Mouse (Mus musculus) cerebellum, adult 2 months (tissue): Measurements from ENCODE around the gene Nckap5. TPM values are rescaled to one million over a fixed set of nuclear protein-coding genes. Genes with fewer than 3 reads are reported as not detected.

ENCODE experiments used
- DNase-seq, 2 experiments: peaks; one replicate each; pipeline ENCODE4 v3.0.0; 2021
- H3K27ac ChIP-seq: fragments of 200-500 bp; 2 replicates; pipeline ENCODE4 v1.5.1; 2012; ENCODE audit warnings: low read length, control low read depth, inconsistent platforms; ENCODE audit not compliant: insufficient read depth
- H3K27me3 ChIP-seq: fragments of 200-500 bp; 2 replicates; pipeline ENCODE4 v1.6.1; 2012; ENCODE audit warnings: inconsistent platforms, mild to moderate bottlenecking, low read length, moderate library complexity; ENCODE audit not compliant: control insufficient read depth, insufficient read depth
- H3K4me1 ChIP-seq: fragments of 200-500 bp; 2 replicates; pipeline ENCODE4 v1.6.1; 2011; ENCODE audit warnings: low read length; ENCODE audit not compliant: control insufficient read depth, insufficient read depth
- H3K4me3 ChIP-seq: fragments of 200-500 bp; replicated peaks from 2 replicates; pipeline ENCODE3; 2011; ENCODE audit warnings: mild to moderate bottlenecking, low read depth, low read length, control low read depth; ENCODE audit not compliant: insufficient read depth
- CTCF ChIP-seq: fragments of 200-500 bp; IDR thresholded peaks from 2 replicates; pipeline ENCODE4 v1.5.1; 2011; ENCODE audit warnings: low read depth, mild to moderate bottlenecking, control low read depth, low read length, moderate library complexity, borderline replicate concordance; ENCODE audit not compliant: insufficient read depth
- POLR2A ChIP-seq: fragments of 200-500 bp; IDR thresholded peaks from 2 replicates; pipeline ENCODE4 v1.6.1; 2011; ENCODE audit warnings: low read length, control low read depth, borderline replicate concordance; ENCODE audit not compliant: insufficient read depth
- WGBS: fragments of 180-500 bp; shearing (Covaris S2); methylation state at CpG from one replicate; pipeline ENCODE4 v1.1.7; 2018; 5-methylcytosine and 5-hydroxymethylcytosine counted together
- polyA plus RNA-seq: library from polyadenylated mRNA; depleted of rRNA; stranded (reverse); fragments of >200 nt; gene quantifications from 2 replicates; pipeline ENCODE4 v1.2.3, GENCODE M21; 2012

The Nckap5 gene
- polyA plus RNA-seq, 1 experiment = 2.1 TPM

DNA sequence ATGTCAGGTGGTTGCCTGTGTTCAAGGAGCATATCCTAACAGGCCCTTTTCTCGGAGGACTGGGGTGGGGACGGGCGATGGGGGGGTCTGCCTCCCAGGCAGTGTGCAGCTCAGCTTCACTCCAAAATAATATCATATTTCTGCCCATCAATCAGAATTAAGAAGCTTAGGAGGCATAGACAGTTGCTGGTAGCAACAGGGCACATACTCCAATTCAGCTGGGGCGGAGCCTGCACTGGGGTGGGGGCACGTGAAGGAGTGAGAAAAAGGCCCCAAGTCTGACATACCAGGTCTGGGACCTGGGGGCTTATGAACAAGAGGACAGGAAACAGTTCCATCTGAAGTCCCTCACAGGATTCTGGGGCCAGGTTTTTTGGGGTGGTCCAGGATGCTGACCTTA lies 339.2 kb downstream of the Nckap5 start:
- H3K27ac ChIP-seq = no peak overlapping the region
- DNase-seq = no peak
- H3K27me3 ChIP-seq = no peaks in the 10 kb centered on the region
- TF ChIP-seq POLR2A = no peak
- no peak overlapping the region for H3K4me3 ChIP-seq
- no peaks in the 10 kb centered on the region; the same call in none of the 2 replicates for H3K4me1 ChIP-seq
- whole genome bisulfite sequencing = 44% methylated on average over 5 of the region's 5 CpGs

GRCm38 (mm10) chr1:126490256-126490655 lies 340.3 kb downstream of the Nckap5 start:
- WGBS = 61% methylated on average over 6 of the region's 6 CpGs
- no peak overlapping the region for H3K27ac ChIP-seq
- no peaks in the 10 kb centered on the region; the same call in none of the 2 replicates for H3K4me1 ChIP-seq
- DNase-seq = no peak
- no peaks in the 10 kb centered on the region; the same call in 1 of the 2 replicates for H3K27me3 ChIP-seq
- TF ChIP-seq POLR2A (no peak), CTCF (no peak)
- no peak overlapping the region for H3K4me3 ChIP-seq

- DNase-seq = peak; percentile 15 to 16
- H3K27ac ChIP-seq = no peak overlapping the region
- no peak overlapping the region for H3K4me3 ChIP-seq
- H3K27me3 ChIP-seq = no peaks in the 10 kb centered on the region; the same call in 1 of the 2 replicates
- H3K4me1 ChIP-seq = no peaks in the 10 kb centered on the region
- TF ChIP-seq POLR2A (no peak), CTCF (no peak)
- 34% methylated on average over 6 of the region's 6 CpGs for WGBS
These were observed 345.9 kb downstream of the Nckap5 start for GRCm38 (mm10) chr1:126484664-126485087.

DNA sequence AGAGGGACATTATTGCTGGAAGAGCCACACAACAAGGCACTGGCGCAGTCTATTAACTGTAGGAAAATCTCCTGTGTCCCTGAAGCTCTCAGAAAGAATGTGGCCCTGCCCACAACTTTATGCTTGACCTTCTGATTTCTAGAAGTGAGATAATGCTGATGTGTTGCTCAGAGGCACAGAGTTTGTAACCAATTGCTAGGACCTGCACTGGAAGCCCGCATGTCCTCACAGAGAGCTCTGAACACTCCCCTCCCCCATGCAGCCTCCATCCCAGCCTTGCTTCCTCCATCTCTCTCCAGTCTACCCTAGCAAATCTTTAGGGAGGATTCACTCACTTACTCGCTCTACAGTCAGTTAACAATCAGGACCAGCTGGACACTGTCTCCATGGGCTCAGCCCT lies 346.9 kb downstream of the Nckap5 start:
- Histone ChIP-seq H3K4me3 (no peak overlapping the region), H3K27me3 (no peaks in the 10 kb centered on the region; the same call in 1 of the 2 replicates), H3K4me1 (no peaks in the 10 kb centered on the region), H3K27ac (no peak overlapping the region)
- no peak for TF ChIP-seq CTCF
- no peak for TF ChIP-seq POLR2A
- WGBS = 95% methylated on average over 3 of the region's 3 CpGs
- DNase-seq = no peak

DNA sequence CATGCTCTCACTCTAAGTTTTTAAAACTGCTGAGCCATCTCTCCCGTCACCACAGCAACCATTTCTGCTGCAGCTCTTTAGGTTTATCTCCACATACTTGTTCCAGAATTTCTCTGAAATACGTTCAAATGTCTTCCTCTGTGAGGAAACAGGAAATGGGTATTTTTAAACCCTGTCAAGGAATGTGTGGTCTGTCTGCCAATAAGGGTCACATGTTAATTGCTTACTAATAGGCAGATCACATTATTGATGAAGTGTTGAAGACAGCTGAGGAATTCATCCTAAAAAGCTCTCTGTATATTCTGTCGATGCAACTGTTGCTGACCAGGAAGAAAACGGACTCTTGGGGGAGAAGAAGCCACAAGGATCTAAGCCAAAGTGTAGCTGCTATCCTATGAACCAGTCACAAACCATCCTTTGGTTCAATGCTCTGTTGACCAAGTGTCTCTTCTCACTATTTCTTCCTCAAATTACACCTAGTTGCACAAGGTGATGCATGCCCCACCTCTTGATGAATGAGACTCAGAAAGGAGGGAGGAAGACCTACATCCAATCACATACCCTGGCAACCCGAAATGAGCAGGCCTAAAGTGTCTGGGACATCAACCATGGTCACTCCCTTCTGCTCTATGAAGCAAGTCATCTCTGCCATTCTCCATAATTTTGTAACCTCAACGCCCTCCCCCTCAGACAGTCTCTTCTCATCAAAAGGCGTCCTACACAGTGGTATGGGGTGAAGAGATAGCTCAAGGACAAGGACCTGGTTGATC lies 349.0 kb downstream of the Nckap5 start:
- Histone ChIP-seq H3K4me1 (no peaks in the 10 kb centered on the region), H3K27ac (no peak overlapping the region), H3K27me3 (no peaks in the 10 kb centered on the region; the same call in 1 of the 2 replicates), H3K4me3 (no peak overlapping the region)
- no peak for DNase-seq
- WGBS = 87% methylated on average over 7 of the region's 7 CpGs
- TF ChIP-seq POLR2A (no peak), CTCF (no peak)

DNA sequence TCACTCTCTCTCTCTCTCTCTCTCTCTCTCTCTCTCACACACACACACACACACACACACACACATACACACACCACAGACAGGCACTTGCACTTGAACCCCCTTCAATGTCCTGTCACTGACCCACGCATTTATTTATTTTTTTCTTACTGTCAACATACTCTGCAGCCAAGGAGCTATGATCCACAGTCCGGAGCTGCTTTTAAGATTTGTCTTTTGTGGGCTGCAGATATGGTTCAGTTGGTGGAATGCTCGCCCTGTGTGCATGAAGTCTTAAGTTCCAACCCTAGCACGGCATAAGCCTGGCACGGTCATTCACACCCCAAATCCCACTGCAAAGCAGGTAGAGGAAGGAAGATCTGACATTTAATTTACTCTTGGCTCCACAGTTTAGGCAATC lies 357.6 kb downstream of the Nckap5 start:
- Histone ChIP-seq H3K27ac (no peak overlapping the region), H3K4me1 (peaks cover 5% of the 10 kb centered on the region; the same call in 1 of the 2 replicates), H3K27me3 (no peaks in the 10 kb centered on the region; the same call in 1 of the 2 replicates), H3K4me3 (no peak overlapping the region)
- 87% methylated on average over 5 of the region's 5 CpGs for whole genome bisulfite sequencing
- TF ChIP-seq CTCF (no peak), POLR2A (no peak)
- DNase-seq = no peak

DNA sequence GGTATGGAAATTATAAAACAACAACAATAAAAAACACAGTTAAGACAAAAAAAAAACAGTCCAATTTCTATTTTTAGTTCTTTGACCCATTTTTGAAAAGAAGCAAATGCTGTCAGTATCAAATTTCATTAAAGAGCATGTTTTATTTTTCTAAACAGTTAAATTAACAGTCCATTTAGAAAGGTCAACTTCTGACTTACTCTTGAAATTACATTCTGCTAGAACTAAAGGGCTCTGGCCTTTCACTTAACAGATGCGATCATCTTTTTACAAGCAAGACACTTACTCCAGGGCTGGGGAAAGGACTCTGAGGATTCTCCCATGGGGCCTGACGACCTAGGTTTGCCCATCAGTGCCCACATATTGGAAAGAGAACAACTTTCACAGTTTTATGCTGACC lies 359.2 kb downstream of the Nckap5 start:
- no peak overlapping the region for H3K4me3 ChIP-seq
- WGBS = 94% methylated on average over 2 of the region's 2 CpGs
- TF ChIP-seq CTCF = no peak
- no peak for TF ChIP-seq POLR2A
- DNase-seq = no peak
- peaks cover 5% of the 10 kb centered on the region; the same call in 1 of the 2 replicates for H3K4me1 ChIP-seq
- H3K27ac ChIP-seq = no peak overlapping the region
- no peaks in the 10 kb centered on the region; the same call in 1 of the 2 replicates for H3K27me3 ChIP-seq

GRCm38 (mm10) chr1:126470883-126471282 lies 359.7 kb downstream of the Nckap5 start:
- Histone ChIP-seq H3K4me3 (no peak overlapping the region), H3K27me3 (no peaks in the 10 kb centered on the region; the same call in 1 of the 2 replicates), H3K4me1 (peaks cover 5% of the 10 kb centered on the region; the same call in 1 of the 2 replicates), H3K27ac (no peak overlapping the region)
- no peak for DNase-seq
- 75% methylated on average over 2 of the region's 2 CpGs for WGBS
- TF ChIP-seq CTCF (no peak), POLR2A (no peak)
